Mouse (Mus musculus) kidney, postnatal 0 days (tissue): ENCODE data around the gene Dock6. TPM values are rescaled to one million over a fixed set of nuclear protein-coding genes. Genes with fewer than 3 reads are reported as not detected.

Experiments
- ATAC-seq: fragments of 200-750 bp; cut with Nextera tagmentation; replicated peaks from 2 replicates; pipeline ENCODE4 v1.8.0; 2017; ENCODE audit warnings: low read depth, moderate number of reproducible peaks, moderate TSS enrichment, moderate library complexity; ENCODE audit not compliant: low FRiP score
- DNase-seq: peaks from one replicate; pipeline ENCODE4 v3.0.0-alpha.2; 2016; ENCODE audit warnings: low spot score
- H3K27ac ChIP-seq: fragments of 300-500 bp; sonication (generic); 2 replicates; pipeline ENCODE4 v1.5.1; 2014; ENCODE audit warnings: mild to moderate bottlenecking
- H3K27me3 ChIP-seq: fragments of 300-500 bp; sonication (generic); 2 replicates; pipeline ENCODE4 v1.6.1; 2014; ENCODE audit warnings: low read length, mixed read lengths; ENCODE audit not compliant: insufficient read depth
- H3K36me3 ChIP-seq: fragments of 300-500 bp; sonication (generic); 2 replicates; pipeline ENCODE4 v1.6.1; 2014; ENCODE audit warnings: low read length, mixed read lengths; ENCODE audit not compliant: insufficient read depth
- H3K4me1 ChIP-seq: fragments of 300-500 bp; sonication (generic); replicated peaks from 2 replicates; pipeline ENCODE4 v1.6.1; 2014; ENCODE audit warnings: antibody characterized with exemption, low read length, mixed read lengths; ENCODE audit not compliant: insufficient read depth
- H3K4me2 ChIP-seq: fragments of 300-500 bp; sonication (generic); 2 replicates; pipeline ENCODE4 v1.6.1; 2014; ENCODE audit warnings: mild to moderate bottlenecking, low read length, moderate library complexity, mixed read lengths
- H3K4me3 ChIP-seq: fragments of 300-500 bp; sonication (generic); replicated peaks from 2 replicates; pipeline ENCODE4 v1.5.1; 2014; ENCODE audit warnings: low read depth, low read length
- H3K9ac ChIP-seq: fragments of 300-500 bp; sonication (generic); 2 replicates; pipeline ENCODE4 v1.6.1; 2014; ENCODE audit warnings: low read depth, low read length
- H3K9me3 ChIP-seq: fragments of 300-500 bp; sonication (generic); replicated peaks from 2 replicates; pipeline ENCODE4 v1.6.1; 2016; ENCODE audit warnings: low read length, inconsistent platforms, mixed read lengths
- CTCF ChIP-seq: IDR thresholded peaks from 2 replicates; pipeline ENCODE4 v1.5.1; 2016; ENCODE audit warnings: antibody characterized with exemption, low read depth, mild to moderate bottlenecking, moderate library complexity
- WGBS: fragments of 180-500 bp; shearing (Covaris S2); extraction: QIAGEN DNeasy Blood & Tissue Kit; methylation state at CpG from one replicate; pipeline ENCODE4 v1.1.7; 2014; 5-methylcytosine and 5-hydroxymethylcytosine counted together
- microRNA-seq: library from miRNA; unstranded; fragments of <30 nt; microRNA quantifications from one replicate; pipeline ENCODE4, GENCODE M21; 2016
- polyA plus RNA-seq: library from polyadenylated mRNA; unstranded; fragments of >200 nt; fragmentation: Nextera tagmentation; extraction: Ambion mirVana; gene quantifications from 2 replicates; pipeline ENCODE4 v1.2.1, GENCODE M21; 2015

Dock6 gene
- polyA plus RNA-seq, 1 experiment from 2014 or later = 28.3 TPM

DNA sequence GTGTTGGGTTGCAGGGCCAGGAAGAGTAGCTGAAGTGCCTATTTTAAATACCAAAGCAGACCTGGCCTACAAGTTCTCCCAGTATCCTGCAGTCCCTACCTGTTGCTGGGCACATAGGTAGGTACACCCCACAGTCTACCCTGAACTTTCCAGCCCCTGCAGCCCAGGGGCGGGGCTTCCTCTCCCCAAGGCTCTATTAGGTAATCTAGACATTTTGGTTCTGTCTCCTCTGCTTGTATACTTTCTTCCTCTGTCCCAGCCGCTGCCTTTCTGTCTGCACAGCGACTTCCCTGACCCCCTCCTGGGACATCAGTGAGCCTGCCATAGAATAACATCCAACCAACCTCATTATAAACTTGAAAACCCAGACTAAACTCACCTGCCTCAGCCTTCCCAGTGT lies 102.1 kb downstream of the Dock6 start:
- ATAC-seq = no peak
- Histone ChIP-seq H3K27me3 (no peaks in the 10 kb centered on the region), H3K27ac (no peak overlapping the region), H3K4me1 (peaks cover 13% of the 10 kb centered on the region; the same call in 1 of the 2 replicates), H3K9me3 (no peaks in the 10 kb centered on the region), H3K36me3 (peaks cover 14% of the 10 kb centered on the region), H3K4me3 (no peak overlapping the region), H3K9ac (no peak overlapping the region), H3K4me2 (no peak overlapping the region)
- WGBS = 68% methylated on average over 3 of the region's 3 CpGs
- no peak for TF ChIP-seq CTCF
- no peak for DNase-seq

Small RNA genes within 50 kb of the gene (microRNA-seq; reads per million reads assigned to microRNA genes)
- gene Mir7083 = 5.2 reads per million, percentile 15 among the genes with 10 or more reads in this experiment

Other genes starting within 250 kb of the Dock6 start
- 41.7 and 46.0 TPM in 2 replicates for gene Smarca4, start 236.5 kb downstream of the Dock6 start, polyA plus RNA-seq
- gene Ldlr, start 129.2 kb downstream of the Dock6 start, polyA plus RNA-seq = 16.9 and 19.6 TPM in 2 replicates
- 55.1 and 61.1 TPM in 2 replicates for gene Spc24, start 92.3 kb downstream of the Dock6 start, polyA plus RNA-seq
- gene Kank2, start 53.9 kb downstream of the Dock6 start, polyA plus RNA-seq = 10.1 and 10.3 TPM in 2 replicates
- 5.6 and 6.1 TPM in 2 replicates for gene Angptl8, start 17.1 kb downstream of the Dock6 start, polyA plus RNA-seq
- 12.0 and 13.3 TPM in 2 replicates for gene Rab3d, start 65.6 kb upstream of the Dock6 start, polyA plus RNA-seq
- gene Ccdc159, start 74.8 kb upstream of the Dock6 start, polyA plus RNA-seq = 1.8 and 2.0 TPM in 2 replicates
- gene Tmem205, start 74.9 kb upstream of the Dock6 start, polyA plus RNA-seq = 82.9 and 83.7 TPM in 2 replicates
- 4.3 and 4.8 TPM in 2 replicates for gene Plppr2, start 84.4 kb upstream of the Dock6 start, polyA plus RNA-seq
- gene Swsap1, start 103.1 kb upstream of the Dock6 start, polyA plus RNA-seq = 7.5 and 8.1 TPM in 2 replicates
- gene Epor, start 110.9 kb upstream of the Dock6 start, polyA plus RNA-seq = 16.1 and 17.2 TPM in 2 replicates
- 26.8 and 29.2 TPM in 2 replicates for gene Rgl3, start 136.8 kb upstream of the Dock6 start, polyA plus RNA-seq
- 1.2 and 1.4 TPM in 2 replicates for gene Ccdc151, start 150.0 kb upstream of the Dock6 start, polyA plus RNA-seq
- gene Prkcsh, start 150.2 kb upstream of the Dock6 start, polyA plus RNA-seq = 79.6 and 92.8 TPM in 2 replicates
- gene Elavl3, start 199.4 kb upstream of the Dock6 start, polyA plus RNA-seq = 0.05 and 0.12 TPM in 2 replicates
- not detected in 2 replicates for gene Gm49318, start 218.6 kb upstream of the Dock6 start, polyA plus RNA-seq
- 8.3 and 8.9 TPM in 2 replicates for gene Zfp653, start 218.7 kb upstream of the Dock6 start, polyA plus RNA-seq
- 56.2 and 61.3 TPM in 2 replicates for gene Ecsit, start 232.8 kb upstream of the Dock6 start, polyA plus RNA-seq
- gene Cnn1, start 246.6 kb upstream of the Dock6 start, polyA plus RNA-seq = 27.9 and 30.8 TPM in 2 replicates